Mouse (Mus musculus): ENCODE results near the gene Cdk17.
A peak's percentile ranks its signal among the peaks of the same experiment; 100 is the strongest.

Gene Cdk17

GRCm38 (mm10) chr10:93288336-93288735, 127.7 kb downstream of the Cdk17 start:
- DNase-seq (ENCODE audit: low read depth, low spot score), result no peak

DNA sequence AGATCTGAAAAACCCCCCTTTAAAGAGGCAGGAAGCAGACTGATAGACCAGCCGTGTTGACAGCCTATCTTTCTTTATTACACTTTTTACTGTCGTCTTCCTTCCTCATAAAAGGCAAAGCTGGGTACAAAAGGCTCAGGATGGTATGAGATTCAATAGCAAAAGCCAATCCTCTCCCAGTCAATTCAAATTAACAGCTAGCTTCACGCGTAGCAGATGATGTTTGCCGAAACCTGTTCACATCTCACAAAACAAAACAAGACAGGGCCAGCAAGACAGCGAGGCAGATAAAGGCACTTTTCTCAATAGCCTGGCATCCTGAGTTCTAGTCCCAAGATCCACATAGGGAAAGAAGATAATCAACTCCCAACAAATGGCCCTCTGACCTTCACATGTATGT, 128.7 kb downstream of the Cdk17 start:
- DNase-seq (ENCODE audit: low read depth, low spot score), result no peak

DNA sequence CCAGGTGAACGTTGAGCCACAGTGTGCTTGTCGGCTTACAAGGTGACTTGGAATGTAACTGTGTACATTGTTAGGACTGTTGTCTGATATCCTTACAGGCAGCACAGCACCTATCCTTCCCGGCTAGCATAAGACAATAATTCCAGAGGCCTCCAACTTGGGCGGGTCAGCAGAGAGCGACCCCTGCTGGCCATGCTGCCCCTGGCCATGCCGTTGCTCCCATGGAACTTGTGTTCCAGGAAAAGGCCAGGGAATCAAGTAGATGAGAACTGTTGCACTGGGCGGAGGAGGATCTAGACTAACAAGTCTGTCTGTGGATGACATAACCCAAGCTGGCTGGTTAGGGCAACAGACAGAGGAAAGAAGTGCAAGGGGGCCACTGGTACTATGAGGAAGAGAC, 130.7 kb downstream of the Cdk17 start:
- no peak for DNase-seq (ENCODE audit: low read depth, low spot score)

DNA sequence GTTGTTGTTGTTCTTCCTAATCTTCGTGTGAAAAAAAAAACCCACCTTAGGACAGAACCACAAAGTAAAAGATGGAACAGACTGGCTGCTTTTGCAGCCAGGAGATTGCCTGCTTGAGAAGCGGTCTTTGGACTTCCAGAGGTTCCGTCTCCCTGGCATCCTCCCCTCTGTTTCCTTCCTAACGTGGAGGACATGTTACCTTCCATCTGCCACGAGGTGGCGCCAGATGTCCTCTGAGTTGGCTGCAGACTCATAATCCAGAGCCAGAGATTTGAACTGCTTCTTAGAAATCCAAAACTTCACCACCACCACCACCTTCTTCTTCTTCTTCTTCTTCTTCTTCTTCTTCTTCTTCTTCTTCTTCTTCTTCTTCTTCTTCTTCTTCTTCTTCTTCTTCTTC, 131.2 kb downstream of the Cdk17 start:
- peak; percentile 86 for DNase-seq (ENCODE audit: low read depth, low spot score)

GRCm38 (mm10) chr10:93293621-93294020, 132.9 kb downstream of the Cdk17 start:
- no peak for DNase-seq (ENCODE audit: low read depth, low spot score)

- DNase-seq (ENCODE audit: low read depth, low spot score), result peak; percentile 69
These were observed 134.0 kb downstream of the Cdk17 start for GRCm38 (mm10) chr10:93294547-93295219.

DNA sequence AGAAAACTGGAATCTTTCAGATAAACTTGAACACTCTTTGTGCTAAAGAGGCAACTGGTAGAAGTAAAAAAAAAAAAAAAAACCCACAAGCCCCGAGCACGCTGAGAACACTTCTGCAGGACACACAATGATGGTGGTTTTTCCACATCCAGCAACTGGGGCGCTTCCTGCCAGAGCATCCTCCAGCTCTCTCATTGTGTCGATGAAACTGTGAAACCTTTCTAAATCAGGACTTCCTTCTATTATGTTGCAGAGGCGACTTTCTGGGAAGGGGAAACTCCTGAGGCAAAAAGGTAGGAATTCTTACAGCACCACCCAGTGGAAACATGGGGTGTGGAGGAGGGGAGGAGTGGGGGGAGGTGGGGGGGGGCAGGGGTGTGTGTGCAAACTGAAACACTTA, 137.1 kb downstream of the Cdk17 start:
- DNase-seq (ENCODE audit: low read depth, low spot score), result no peak

GRCm38 (mm10) chr10:93298208-93298607, 137.5 kb downstream of the Cdk17 start:
- no peak for DNase-seq (ENCODE audit: low read depth, low spot score)

- no peak for DNase-seq (ENCODE audit: low read depth, low spot score)
These were observed 141.2 kb downstream of the Cdk17 start for GRCm38 (mm10) chr10:93301831-93302230.

DNA sequence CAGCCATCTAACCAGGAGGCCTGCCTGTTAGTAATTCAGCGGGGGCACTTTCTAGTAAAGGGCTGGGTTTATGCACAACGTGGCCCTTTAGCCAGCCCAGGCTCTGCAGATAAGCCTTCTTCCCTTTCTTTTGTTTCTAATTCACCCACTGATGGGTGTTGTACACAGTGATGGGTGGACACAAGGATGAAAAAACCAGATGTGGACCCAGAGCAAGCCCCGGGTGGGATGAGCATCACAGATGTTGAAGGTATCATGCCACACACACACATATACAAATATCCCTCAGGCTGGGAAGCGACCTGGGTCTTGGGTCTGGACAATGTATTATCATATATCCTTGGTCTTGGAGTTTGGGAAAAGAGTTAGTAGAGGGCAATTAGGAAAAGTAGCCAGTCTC, 142.6 kb downstream of the Cdk17 start:
- DNase-seq (ENCODE audit: low read depth, low spot score), result no peak

DNA sequence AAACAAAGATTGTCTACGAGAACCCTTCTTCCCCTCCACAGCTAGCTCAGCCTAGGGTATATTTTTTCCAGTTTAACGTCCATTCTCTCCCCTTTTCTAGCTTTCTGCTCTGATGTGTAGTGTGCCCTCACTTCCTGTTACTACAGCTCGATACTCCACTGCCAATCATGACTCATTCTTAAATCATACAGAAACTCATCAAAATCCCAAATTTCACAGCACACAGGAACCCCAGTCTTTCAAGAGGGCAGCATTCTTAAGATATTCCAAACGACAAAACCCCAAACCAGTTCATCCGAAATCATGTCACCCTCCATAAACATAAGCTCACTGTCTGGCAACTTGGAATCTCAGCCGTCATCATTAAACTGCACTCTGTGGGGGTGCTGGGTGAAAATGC, 145.3 kb downstream of the Cdk17 start:
- DNase-seq (ENCODE audit: low read depth, low spot score), result no peak

DNA sequence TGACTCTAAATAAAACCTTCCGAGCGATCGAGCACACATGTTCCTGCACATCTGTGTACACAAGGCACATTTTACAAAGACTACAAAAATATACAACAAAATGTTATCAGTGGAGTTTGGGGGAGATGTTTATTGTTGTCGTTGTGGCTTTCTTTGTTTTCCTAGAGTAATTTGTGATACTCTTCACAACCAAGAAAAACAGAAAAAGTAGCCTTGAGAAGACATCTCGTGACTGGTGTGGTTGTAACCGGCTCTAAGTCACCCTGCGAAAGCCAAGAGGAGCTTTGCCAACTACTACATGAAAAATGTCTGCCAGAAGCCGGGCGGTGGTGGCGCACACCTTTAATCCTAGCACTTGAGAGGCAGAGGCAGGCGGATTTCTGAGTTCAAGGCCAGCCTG, 145.7 kb downstream of the Cdk17 start:
- DNase-seq (ENCODE audit: low read depth, low spot score), result no peak

GRCm38 (mm10) chr10:93309131-93309933, 148.7 kb downstream of the Cdk17 start:
- DNase-seq (ENCODE audit: low read depth, low spot score), result peak; percentile 79

- DNase-seq (ENCODE audit: low read depth, low spot score), result no peak
These were observed 149.4 kb downstream of the Cdk17 start for GRCm38 (mm10) chr10:93309934-93310621.

GRCm38 (mm10) chr10:93310721-93311411, 150.2 kb downstream of the Cdk17 start, which contains the start of gene Elk3:
Gene Elk3 (minus strand): TSS chr10:93311135.
- peak; percentile 77 for DNase-seq (ENCODE audit: low read depth, low spot score)

- no peak for DNase-seq (ENCODE audit: low read depth, low spot score)
These were observed 150.9 kb downstream of the Cdk17 start for GRCm38 (mm10) chr10:93311576-93311975.
